Mouse (Mus musculus): Measurements from ENCODE around the gene Ackr2. TPM values are rescaled to one million over a fixed set of nuclear protein-coding genes. Genes with fewer than 3 reads are reported as not detected.
A peak's percentile ranks its signal among the peaks of the same experiment; 100 is the strongest.

Gene Ackr2
- total and polyA plus RNA-seq, 3 experiments: not detected

DNA sequence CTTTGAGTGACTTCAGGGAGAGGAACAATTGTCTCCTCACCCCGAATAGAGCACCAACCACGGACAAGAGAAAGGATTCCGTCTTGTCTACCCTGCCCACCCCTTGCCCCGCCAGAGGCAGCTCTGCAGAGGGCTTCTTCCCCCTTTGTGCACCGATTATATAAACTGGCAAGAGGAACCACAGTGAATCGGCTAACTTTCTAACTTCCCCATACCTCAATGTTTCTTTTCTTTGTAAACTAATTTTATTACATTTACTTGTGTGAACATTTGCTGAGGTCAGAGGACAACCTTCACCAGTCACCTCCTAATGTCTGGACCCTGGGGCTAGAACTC lies 40.0 kb upstream of the Ackr2 start, which contains the start of gene Higd1a:
TSS of gene Higd1a (minus strand) at position 210 of the 336 bp plus-strand sequence.
- H3K36me3 ChIP-seq (ENCODE audit: control insufficient read depth in 1 of 2, insufficient read depth in 2 of 2, low read length in 2 of 2): peaks cover 3 to 22% of the 10 kb centered on the region in 2 experiments; a peak in 3 of 4 replicates
- H3K79me2 ChIP-seq (ENCODE audit: control insufficient read depth, insufficient read depth, low read length, poor library complexity): peaks cover 23% of the 10 kb centered on the region
- peak within 1 kb of the TSS; percentile 94 for H3K27ac ChIP-seq (ENCODE audit: control insufficient read depth, low read depth, low read length)
- peak within 1 kb of the TSS; percentile 92 to 93 for H3K4me3 ChIP-seq (ENCODE audit: control insufficient read depth in 1 of 2, insufficient read depth in 1 of 2, low read depth in 2 of 2, low read length in 2 of 2)
- H3K9ac ChIP-seq (ENCODE audit: control insufficient read depth, low read depth, low read length, poor library complexity, severe bottlenecking): peak within 1 kb of the TSS; percentile 96
- peaks cover 6 to 10% of the 10 kb centered on the region in 2 experiments for H3K4me1 ChIP-seq (ENCODE audit: control insufficient read depth in 1 of 2, insufficient read depth in 2 of 2, low read length in 2 of 2)
- H3K27me3 ChIP-seq (ENCODE audit: control insufficient read depth in 1 of 2, insufficient read depth in 2 of 2, low read length in 2 of 2): no peaks in the 10 kb centered on the region
- TF ChIP-seq UBTF (IDR thresholded peaks at IDR 0.05; ENCODE audit: borderline replicate concordance, insufficient read depth, low read depth, low read length) (no peak), USF1 (IDR thresholded peaks at IDR 0.05; ENCODE audit: low read depth, low read length) (no peak), SIN3A (IDR thresholded peaks at IDR 0.05; ENCODE audit: low read length) (0 out of 2 replicates have a peak, but pooled peaks have one; percentile 51)
- no peak for DNase-seq (ENCODE audit: low read depth, low spot score)
- no peaks in the 10 kb centered on the region for H3K9me3 ChIP-seq (replicated peaks; ENCODE audit: insufficient read depth, low read length)

- TF ChIP-seq ETS1 (IDR thresholded peaks at IDR 0.05; ENCODE audit: low read depth, low read length): no peak; the same call in 1 of the 2 replicates
- TF ChIP-seq JUND (IDR thresholded peaks at IDR 0.05; ENCODE audit: low read depth, low read length): no peak
- no peak for TF ChIP-seq POLR2AphosphoS2 (IDR thresholded peaks at IDR 0.05; ENCODE audit: low read length)
- TF ChIP-seq TBP (IDR thresholded peaks at IDR 0.05; ENCODE audit: low read depth, low read length): no peak
- no peak for TF ChIP-seq MEF2A (IDR thresholded peaks at IDR 0.05; ENCODE audit: extremely low read depth, insufficient replicate concordance, low read depth, low read length, poor library complexity, severe bottlenecking)
- TF ChIP-seq ZC3H11A (IDR thresholded peaks at IDR 0.05; ENCODE audit: low read depth, low read length): no peak
- no peak for TF ChIP-seq CHD1 (IDR thresholded peaks at IDR 0.05; ENCODE audit: low read depth, low read length)
- TF ChIP-seq NELFE (IDR thresholded peaks at IDR 0.05; ENCODE audit: low read depth, low read length): no peak
- TF ChIP-seq GATA1 (IDR thresholded peaks at IDR 0.05; ENCODE audit: low read depth, low read length): peak; percentile 55; the same call in 1 of the 2 replicates
- no peak for TF ChIP-seq ZNF384 (IDR thresholded peaks at IDR 0.05; ENCODE audit: low read depth, low read length)
- TF ChIP-seq TAL1 (IDR thresholded peaks at IDR 0.05; ENCODE audit: low read length): peak; percentile 26; the same call in 1 of the 2 replicates
- TF ChIP-seq KAT2A (conservative IDR thresholded peaks at IDR 0.05; ENCODE audit: low read depth, low read length): no peak
- TF ChIP-seq USF1 (IDR thresholded peaks at IDR 0.05; ENCODE audit: low read depth, low read length): no peak
- TF ChIP-seq SIN3A (IDR thresholded peaks at IDR 0.05; ENCODE audit: low read length): no peak
- no peak for TF ChIP-seq ZKSCAN1 (IDR thresholded peaks at IDR 0.05; ENCODE audit: low read depth, low read length)
- TF ChIP-seq GABPA (IDR thresholded peaks at IDR 0.05; ENCODE audit: low read depth, low read length): no peak
- TF ChIP-seq MAFK (IDR thresholded peaks at IDR 0.05; ENCODE audit: borderline replicate concordance, low read depth, low read length): no peak
- TF ChIP-seq EP300 (IDR thresholded peaks at IDR 0.05; ENCODE audit: low read depth in 1 of 2, low read length in 2 of 2): peak; percentile 40 to 47; a peak in 3 of 4 replicates
- no peak for TF ChIP-seq POLR2A (IDR thresholded peaks at IDR 0.05; ENCODE audit: control insufficient read depth in 1 of 2, insufficient read depth in 1 of 2, low read depth in 1 of 2, low read length in 2 of 2, poor library complexity in 1 of 2)
- no peak for TF ChIP-seq CHD2 (IDR thresholded peaks at IDR 0.05; ENCODE audit: low read length)
- TF ChIP-seq MYC (IDR thresholded peaks at IDR 0.05; ENCODE audit: low read depth, low read length): no peak
- TF ChIP-seq POLR2AphosphoS5 (IDR thresholded peaks at IDR 0.05; ENCODE audit: borderline replicate concordance, low read depth, low read length): no peak
- TF ChIP-seq USF2 (IDR thresholded peaks at IDR 0.05; ENCODE audit: borderline replicate concordance in 1 of 2, insufficient read depth in 1 of 2, low read depth in 1 of 2, low read length in 2 of 2): no peak
- TF ChIP-seq CTCF (IDR thresholded peaks at IDR 0.05 in 2 of 3, conservative IDR thresholded peaks at IDR 0.05 in 1 of 3; ENCODE audit: control insufficient read depth in 1 of 3, insufficient read depth in 1 of 3, low read depth in 2 of 3, low read length in 3 of 3, poor library complexity in 1 of 3, severe bottlenecking in 1 of 3): no peak
- peak; percentile 23; the same call in 1 of the 2 replicates for TF ChIP-seq TCF12 (IDR thresholded peaks at IDR 0.05; ENCODE audit: low read depth, low read length)
- TF ChIP-seq HCFC1 (IDR thresholded peaks at IDR 0.05; ENCODE audit: low read depth, low read length): no peak
- TF ChIP-seq BHLHE40 (IDR thresholded peaks at IDR 0.05; ENCODE audit: borderline replicate concordance, low read depth, low read length): no peak
- peaks cover 6 to 10% of the 10 kb centered on the region in 2 experiments for H3K4me1 ChIP-seq (ENCODE audit: control insufficient read depth in 1 of 2, insufficient read depth in 2 of 2, low read length in 2 of 2)
- H3K27ac ChIP-seq (ENCODE audit: control insufficient read depth, low read depth, low read length): no peak overlapping the region
Observed at GRCm38 (mm10) chr9:121859345-121859744, 38.8 kb upstream of the Ackr2 start.

More at GRCm38 (mm10) chr9:121859345-121859744, 38.8 kb upstream of the Ackr2 start:
- no peaks in the 10 kb centered on the region for H3K27me3 ChIP-seq (ENCODE audit: control insufficient read depth in 1 of 2, insufficient read depth in 2 of 2, low read length in 2 of 2)
- no peaks in the 10 kb centered on the region for H3K9me3 ChIP-seq (replicated peaks; ENCODE audit: insufficient read depth, low read length)
- no peak overlapping the region for H3K9ac ChIP-seq (ENCODE audit: control insufficient read depth, low read depth, low read length, poor library complexity, severe bottlenecking)
- H3K4me3 ChIP-seq (ENCODE audit: control insufficient read depth in 1 of 2, insufficient read depth in 1 of 2, low read depth in 2 of 2, low read length in 2 of 2): no peak overlapping the region
- DNase-seq (ENCODE audit: low read depth, low spot score): peak; percentile 52
- H3K36me3 ChIP-seq (ENCODE audit: control insufficient read depth in 1 of 2, insufficient read depth in 2 of 2, low read length in 2 of 2): peaks cover 0 to 20% of the 10 kb centered on the region in 2 experiments; a peak in 3 of 4 replicates
- H3K79me2 ChIP-seq (ENCODE audit: control insufficient read depth, insufficient read depth, low read length, poor library complexity): peaks cover 21% of the 10 kb centered on the region

Data from MEL (cell line).